Mouse (Mus musculus): Measurements from ENCODE around the gene Galnt10.

- no peak for TF ChIP-seq POLR2A (IDR thresholded peaks at IDR 0.05; ENCODE audit: low read depth, low read length)
- TF ChIP-seq CTCF (IDR thresholded peaks at IDR 0.05; ENCODE audit: extremely low read depth, insufficient read length, insufficient replicate concordance, low read depth, low read length): peak; percentile 70; the same call in 1 of the 2 replicates
Observed at GRCm38 (mm10) chr11:57747294-57748080, 102.2 kb downstream of the Galnt10 start.
